Mouse (Mus musculus) brain, embryonic 14.5 days (tissue): ENCODE measurements at regions not wholly inside any gene's neighbourhood (a gene's known extent, or its start where the extent isn't known, plus 50 kb on each side); places are given as distances from the start of the nearest gene placed in this dataset.

Experiments
- CTCF ChIP-seq: fragments of 200-500 bp; IDR thresholded peaks from 2 replicates; pipeline ENCODE4 v1.5.1; 2012; ENCODE audit warnings: inconsistent platforms, mild to moderate bottlenecking, moderate library complexity, borderline replicate concordance; ENCODE audit not compliant: insufficient read depth, insufficient read length; ENCODE audit errors: extremely low read depth
- POLR2A ChIP-seq: fragments of 200-500 bp; IDR thresholded peaks from 2 replicates; pipeline ENCODE4 v1.6.1; 2012; ENCODE audit warnings: mild to moderate bottlenecking, inconsistent platforms, borderline replicate concordance; ENCODE audit not compliant: poor library complexity, insufficient read depth, insufficient read length, severe bottlenecking; ENCODE audit errors: extremely low read depth

DNA sequence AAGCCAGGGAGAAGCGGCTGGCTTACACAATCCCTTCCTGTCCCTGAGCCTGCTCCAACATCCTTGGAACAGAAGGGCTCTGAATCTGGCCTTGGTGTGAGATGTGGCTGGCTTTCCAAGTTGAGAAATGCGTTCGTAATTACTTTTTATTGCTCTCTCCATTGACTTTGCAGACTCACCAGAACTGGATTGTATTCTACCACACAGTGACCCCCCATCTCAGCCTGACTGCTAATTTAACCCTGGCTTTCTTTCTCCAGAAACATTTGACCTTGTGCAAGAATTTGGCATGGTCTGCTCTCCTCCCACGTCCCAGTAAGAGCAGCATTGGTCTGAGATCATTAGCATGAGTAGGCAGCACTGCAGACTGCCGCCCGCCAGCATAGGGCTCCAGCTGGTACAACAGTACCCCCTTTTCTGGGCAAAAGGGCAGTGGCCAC lies 210.2 kb downstream of the Cd47 start:
- no peak for TF ChIP-seq POLR2A
- no peak for TF ChIP-seq CTCF
